Mouse (Mus musculus) adrenal gland, postnatal 25 days (tissue): ENCODE measurements around the gene Vstm5. TPM values are rescaled to one million over a fixed set of nuclear protein-coding genes. Genes with fewer than 3 reads are reported as not detected.

Experiments
- total RNA-seq: library from RNA; stranded (reverse); gene quantifications from 2 replicates; pipeline ENCODE4 v1.2.3, GENCODE M21; 2021

Gene Vstm5
- total RNA-seq, 1 experiment from 2014 or later: 1.0 TPM

Other genes starting within 250 kb of the Vstm5 start
- 8.6 and 14.9 TPM in 2 replicates for gene Panx1, start 193.6 kb upstream of the Vstm5 start, total RNA-seq
- 0.24 and 0.43 TPM in 2 replicates for gene Hephl1, start 126.9 kb upstream of the Vstm5 start, total RNA-seq
- gene Med17, start 40.9 kb downstream of the Vstm5 start, total RNA-seq: 21.8 and 43.0 TPM in 2 replicates
- 129 and 161 TPM in 2 replicates for gene Taf1d, start 67.2 kb downstream of the Vstm5 start, total RNA-seq
- gene 4931406C07Rik, start 67.4 kb downstream of the Vstm5 start, total RNA-seq: 102 and 104 TPM in 2 replicates
- gene Cep295, start 118.7 kb downstream of the Vstm5 start, total RNA-seq: 18.7 and 19.2 TPM in 2 replicates